Mouse (Mus musculus): ENCODE data around the gene Zfp462. TPM values are rescaled to one million over a fixed set of nuclear protein-coding genes. Genes with fewer than 3 reads are reported as not detected.
A peak's percentile ranks its signal among the peaks of the same experiment; 100 is the strongest.

The Zfp462 gene
- polyA plus RNA-seq, 1 experiment from 2014 or later = 17.0 TPM

GRCm38 (mm10) chr4:55032317-55032930 lies 87.6 kb downstream of the Zfp462 start:
- Histone ChIP-seq H3K9ac (ENCODE audit: low read length) (no peak overlapping the region), H3K4me1 (replicated peaks; ENCODE audit: control insufficient read depth, insufficient read depth, low read length) (no peaks in the 10 kb centered on the region), H3K4me3 (ENCODE audit: low read depth, low read length) (no peak overlapping the region), H3K27me3 (ENCODE audit: control insufficient read depth, insufficient read depth, low read length) (no peaks in the 10 kb centered on the region), H3K4me2 (ENCODE audit: low read depth, low read length, severe bottlenecking) (no peak overlapping the region), H3K36me3 (ENCODE audit: control insufficient read depth, insufficient read depth, low read length) (peaks cover 3% of the 10 kb centered on the region; the same call in 1 of the 2 replicates), H3K9me3 (ENCODE audit: control insufficient read depth, low read length) (no peaks in the 10 kb centered on the region), H3K27ac (ENCODE audit: low read depth, low read length) (no peak overlapping the region)
- WGBS = 90% methylated on average over 8 of the region's 8 CpGs
- ATAC-seq (replicated peaks; ENCODE audit: low FRiP score) (no peak), DNase-seq (ENCODE audit: low spot score) (no peak)

- Histone ChIP-seq H3K9ac (ENCODE audit: low read length) (no peak overlapping the region), H3K36me3 (ENCODE audit: control insufficient read depth, insufficient read depth, low read length) (peaks cover 3% of the 10 kb centered on the region; the same call in 1 of the 2 replicates), H3K9me3 (ENCODE audit: control insufficient read depth, low read length) (no peaks in the 10 kb centered on the region), H3K4me1 (replicated peaks; ENCODE audit: control insufficient read depth, insufficient read depth, low read length) (no peaks in the 10 kb centered on the region), H3K4me3 (ENCODE audit: low read depth, low read length) (no peak overlapping the region), H3K27me3 (ENCODE audit: control insufficient read depth, insufficient read depth, low read length) (no peaks in the 10 kb centered on the region), H3K27ac (ENCODE audit: low read depth, low read length) (no peak overlapping the region), H3K4me2 (ENCODE audit: low read depth, low read length, severe bottlenecking) (no peak overlapping the region)
- ATAC-seq (replicated peaks; ENCODE audit: low FRiP score) (no peak), DNase-seq (ENCODE audit: low spot score) (no peak)
- 94% methylated on average over 6 of the region's 6 CpGs for WGBS
Measured at GRCm38 (mm10) chr4:55033452-55033851, 88.6 kb downstream of the Zfp462 start.

GRCm38 (mm10) chr4:55038139-55038538 lies 93.3 kb downstream of the Zfp462 start:
- DNase-seq (ENCODE audit: low spot score) (no peak), ATAC-seq (replicated peaks; ENCODE audit: low FRiP score) (no peak)
- Histone ChIP-seq H3K4me1 (replicated peaks; ENCODE audit: control insufficient read depth, insufficient read depth, low read length) (no peaks in the 10 kb centered on the region), H3K36me3 (ENCODE audit: control insufficient read depth, insufficient read depth, low read length) (no peaks in the 10 kb centered on the region; the same call in 1 of the 2 replicates), H3K27ac (ENCODE audit: low read depth, low read length) (no peak overlapping the region), H3K9ac (ENCODE audit: low read length) (no peak overlapping the region), H3K4me2 (ENCODE audit: low read depth, low read length, severe bottlenecking) (no peak overlapping the region), H3K4me3 (ENCODE audit: low read depth, low read length) (no peak overlapping the region), H3K27me3 (ENCODE audit: control insufficient read depth, insufficient read depth, low read length) (no peaks in the 10 kb centered on the region), H3K9me3 (ENCODE audit: control insufficient read depth, low read length) (no peaks in the 10 kb centered on the region)
- 77% methylated on average over 6 of the region's 6 CpGs for WGBS

GRCm38 (mm10) chr4:55040258-55040964 lies 95.6 kb downstream of the Zfp462 start:
- no peaks in the 10 kb centered on the region for H3K27me3 ChIP-seq (ENCODE audit: control insufficient read depth, insufficient read depth, low read length)
- no peaks in the 10 kb centered on the region for H3K9me3 ChIP-seq (ENCODE audit: control insufficient read depth, low read length)
- H3K4me2 ChIP-seq (ENCODE audit: low read depth, low read length, severe bottlenecking) = no peak overlapping the region
- DNase-seq (ENCODE audit: low spot score) (no peak), ATAC-seq (replicated peaks; ENCODE audit: low FRiP score) (no peak)
- WGBS = 65% methylated on average over 8 of the region's 8 CpGs
- H3K4me1 ChIP-seq (replicated peaks; ENCODE audit: control insufficient read depth, insufficient read depth, low read length) = no peaks in the 10 kb centered on the region
- no peak overlapping the region for H3K9ac ChIP-seq (ENCODE audit: low read length)
- no peaks in the 10 kb centered on the region; the same call in 1 of the 2 replicates for H3K36me3 ChIP-seq (ENCODE audit: control insufficient read depth, insufficient read depth, low read length)
- H3K4me3 ChIP-seq (ENCODE audit: low read depth, low read length) = no peak overlapping the region
- H3K27ac ChIP-seq (ENCODE audit: low read depth, low read length) = no peak overlapping the region

- H3K4me3 ChIP-seq (ENCODE audit: low read depth, low read length) = no peak overlapping the region
- H3K4me1 ChIP-seq (replicated peaks; ENCODE audit: control insufficient read depth, insufficient read depth, low read length) = no peaks in the 10 kb centered on the region
- no peak overlapping the region for H3K4me2 ChIP-seq (ENCODE audit: low read depth, low read length, severe bottlenecking)
- H3K9me3 ChIP-seq (ENCODE audit: control insufficient read depth, low read length) = no peaks in the 10 kb centered on the region
- H3K27me3 ChIP-seq (ENCODE audit: control insufficient read depth, insufficient read depth, low read length) = no peaks in the 10 kb centered on the region
- H3K27ac ChIP-seq (ENCODE audit: low read depth, low read length) = no peak overlapping the region
- DNase-seq (ENCODE audit: low spot score) (no peak), ATAC-seq (replicated peaks; ENCODE audit: low FRiP score) (no peak)
- WGBS = 92% methylated on average over 6 of the region's 6 CpGs
- H3K9ac ChIP-seq (ENCODE audit: low read length) = no peak overlapping the region
- no peaks in the 10 kb centered on the region; the same call in 1 of the 2 replicates for H3K36me3 ChIP-seq (ENCODE audit: control insufficient read depth, insufficient read depth, low read length)
Measured at GRCm38 (mm10) chr4:55041106-55041730, 96.4 kb downstream of the Zfp462 start.

GRCm38 (mm10) chr4:55042573-55042972 lies 97.7 kb downstream of the Zfp462 start:
- no peak for DNase-seq (ENCODE audit: low spot score)
- Histone ChIP-seq H3K9me3 (ENCODE audit: control insufficient read depth, low read length) (no peaks in the 10 kb centered on the region), H3K27me3 (ENCODE audit: control insufficient read depth, insufficient read depth, low read length) (no peaks in the 10 kb centered on the region), H3K4me1 (replicated peaks; ENCODE audit: control insufficient read depth, insufficient read depth, low read length) (no peaks in the 10 kb centered on the region), H3K4me3 (ENCODE audit: low read depth, low read length) (no peak overlapping the region), H3K36me3 (ENCODE audit: control insufficient read depth, insufficient read depth, low read length) (no peaks in the 10 kb centered on the region; the same call in 1 of the 2 replicates), H3K9ac (ENCODE audit: low read length) (no peak overlapping the region), H3K4me2 (ENCODE audit: low read depth, low read length, severe bottlenecking) (no peak overlapping the region), H3K27ac (ENCODE audit: low read depth, low read length) (no peak overlapping the region; the same call in 1 of the 2 replicates)
- 58% methylated on average over 4 of the region's 4 CpGs for WGBS
- 0 out of 2 replicates have a peak, but pooled peaks have one; percentile 33 for ATAC-seq (replicated peaks; ENCODE audit: low FRiP score)

GRCm38 (mm10) chr4:55047266-55047665 lies 102.4 kb downstream of the Zfp462 start:
- H3K27ac ChIP-seq (ENCODE audit: low read depth, low read length) = no peak overlapping the region
- H3K36me3 ChIP-seq (ENCODE audit: control insufficient read depth, insufficient read depth, low read length) = peaks cover 13% of the 10 kb centered on the region
- H3K9ac ChIP-seq (ENCODE audit: low read length) = no peak overlapping the region
- 88% methylated on average over 7 of the region's 7 CpGs for WGBS
- H3K4me3 ChIP-seq (ENCODE audit: low read depth, low read length) = no peak overlapping the region
- ATAC-seq (replicated peaks; ENCODE audit: low FRiP score) = no peak
- no peak for DNase-seq (ENCODE audit: low spot score)
- H3K4me2 ChIP-seq (ENCODE audit: low read depth, low read length, severe bottlenecking) = no peak overlapping the region
- no peaks in the 10 kb centered on the region for H3K4me1 ChIP-seq (replicated peaks; ENCODE audit: control insufficient read depth, insufficient read depth, low read length)
- no peaks in the 10 kb centered on the region for H3K9me3 ChIP-seq (ENCODE audit: control insufficient read depth, low read length)
- H3K27me3 ChIP-seq (ENCODE audit: control insufficient read depth, insufficient read depth, low read length) = no peaks in the 10 kb centered on the region

GRCm38 (mm10) chr4:55049938-55050610 lies 105.2 kb downstream of the Zfp462 start:
- Histone ChIP-seq H3K4me2 (ENCODE audit: low read depth, low read length, severe bottlenecking) (no peak overlapping the region), H3K4me3 (ENCODE audit: low read depth, low read length) (no peak overlapping the region), H3K9me3 (ENCODE audit: control insufficient read depth, low read length) (no peaks in the 10 kb centered on the region), H3K9ac (ENCODE audit: low read length) (no peak overlapping the region), H3K4me1 (replicated peaks; ENCODE audit: control insufficient read depth, insufficient read depth, low read length) (no peaks in the 10 kb centered on the region), H3K27me3 (ENCODE audit: control insufficient read depth, insufficient read depth, low read length) (no peaks in the 10 kb centered on the region), H3K36me3 (ENCODE audit: control insufficient read depth, insufficient read depth, low read length) (peaks cover 28% of the 10 kb centered on the region), H3K27ac (ENCODE audit: low read depth, low read length) (no peak overlapping the region)
- ATAC-seq (replicated peaks; ENCODE audit: low FRiP score) (no peak), DNase-seq (ENCODE audit: low spot score) (no peak)
- WGBS = 84% methylated on average over 16 of the region's 16 CpGs

Data from forebrain, embryonic 11.5 days (tissue).